Mouse (Mus musculus) neural tube, embryonic 12.5 days (tissue): ENCODE results near the gene 9330182L06Rik. TPM values are rescaled to one million over a fixed set of nuclear protein-coding genes. Genes with fewer than 3 reads are reported as not detected.

Experiments used
- ATAC-seq: fragments of 200-750 bp; cut with Nextera tagmentation; 2 replicates; pipeline ENCODE4 v1.8.0; 2017; ENCODE audit warnings: low read depth, mild to moderate bottlenecking, moderate TSS enrichment, moderate library complexity; ENCODE audit not compliant: low FRiP score
- H3K27ac ChIP-seq: fragments of 300-500 bp; sonication (generic); 2 replicates; pipeline ENCODE4 v1.5.1; 2016
- H3K27me3 ChIP-seq: fragments of 300-500 bp; sonication (generic); replicated peaks from 2 replicates; pipeline ENCODE4 v1.6.1; 2016; ENCODE audit warnings: mild to moderate bottlenecking
- H3K36me3 ChIP-seq: fragments of 300-500 bp; sonication (generic); 2 replicates; pipeline ENCODE4 v1.6.1; 2016; ENCODE audit warnings: mild to moderate bottlenecking
- H3K4me1 ChIP-seq: fragments of 300-500 bp; sonication (generic); 2 replicates; pipeline ENCODE4 v1.6.1; 2016
- H3K4me2 ChIP-seq: fragments of 300-500 bp; sonication (generic); replicated peaks from 2 replicates; pipeline ENCODE4 v1.6.1; 2016; ENCODE audit warnings: mild to moderate bottlenecking
- H3K4me3 ChIP-seq: fragments of 300-500 bp; sonication (generic); 2 replicates; pipeline ENCODE4 v1.5.1; 2016
- H3K9ac ChIP-seq: fragments of 300-500 bp; sonication (generic); 2 replicates; pipeline ENCODE4 v1.6.1; 2016; ENCODE audit warnings: mild to moderate bottlenecking
- H3K9me3 ChIP-seq: fragments of 300-500 bp; sonication (generic); 2 replicates; pipeline ENCODE4 v1.6.1; 2016; ENCODE audit warnings: mild to moderate bottlenecking
- WGBS: fragments of 180-500 bp; shearing (Covaris S2); methylation state at CpG from one replicate; pipeline ENCODE4 v1.1.7; 2016; 5-methylcytosine and 5-hydroxymethylcytosine counted together
- polyA plus RNA-seq: library from polyadenylated mRNA; unstranded; fragments of >200 nt; fragmentation: Nextera tagmentation; extraction: Ambion mirVana; gene quantifications from 2 replicates; pipeline ENCODE4 v1.2.1, GENCODE M21; 2016

The 9330182L06Rik gene
- polyA plus RNA-seq, result 14.2 and 15.4 TPM in 2 replicates

GRCm38 (mm10) chr5:9265586-9266279 is at the start of gene 9330182L06Rik:
TSS of gene 9330182L06Rik (plus strand) at chr5:9266118.
- Histone ChIP-seq H3K4me1 (peaks cover 5% of the 10 kb centered on the region; the same call in 1 of the 2 replicates), H3K9ac (peak within 1 kb of the TSS; percentile 83), H3K27ac (peak within 1 kb of the TSS; percentile 69), H3K27me3 (no peaks in the 10 kb centered on the region), H3K9me3 (no peaks in the 10 kb centered on the region), H3K4me2 (peak within 1 kb of the TSS; percentile 81), H3K4me3 (peak within 1 kb of the TSS; percentile 54), H3K36me3 (no peaks in the 10 kb centered on the region)
- 2% methylated on average over 46 of the region's 47 CpGs for WGBS
- ATAC-seq, result peak; percentile 94

- H3K9ac ChIP-seq, result no peak overlapping the region
- H3K4me2 ChIP-seq, result no peak overlapping the region
- H3K36me3 ChIP-seq, result no peaks in the 10 kb centered on the region
- H3K4me3 ChIP-seq, result no peak overlapping the region
- no peaks in the 10 kb centered on the region for H3K27me3 ChIP-seq
- H3K27ac ChIP-seq, result no peak overlapping the region
- WGBS, result 82% methylated on average over 4 of the region's 4 CpGs
- no peak for ATAC-seq
- no peaks in the 10 kb centered on the region for H3K9me3 ChIP-seq
- H3K4me1 ChIP-seq, result no peaks in the 10 kb centered on the region
Measured at GRCm38 (mm10) chr5:9227456-9228008, 38.4 kb upstream of the 9330182L06Rik start.

GRCm38 (mm10) chr5:9264361-9264760 is 1.6 kb upstream of the 9330182L06Rik start:
- 60% methylated on average over 4 of the region's 4 CpGs for WGBS
- Histone ChIP-seq H3K27me3 (no peaks in the 10 kb centered on the region), H3K4me3 (no peak overlapping the region), H3K27ac (no peak overlapping the region), H3K36me3 (no peaks in the 10 kb centered on the region), H3K9me3 (no peaks in the 10 kb centered on the region), H3K9ac (no peak overlapping the region), H3K4me2 (no peak overlapping the region), H3K4me1 (peaks cover 5% of the 10 kb centered on the region; the same call in 1 of the 2 replicates)
- ATAC-seq, result no peak

- under 1% methylated on average over 30 of the region's 30 CpGs for WGBS
Measured at GRCm38 (mm10) chr5:9266280-9266923, 484 bp downstream of the 9330182L06Rik start.

GRCm38 (mm10) chr5:9269666-9270065 is 3.7 kb downstream of the 9330182L06Rik start:
- Histone ChIP-seq H3K4me2 (no peak overlapping the region), H3K9me3 (no peaks in the 10 kb centered on the region), H3K4me3 (no peak overlapping the region), H3K9ac (no peak overlapping the region), H3K4me1 (peaks cover 5% of the 10 kb centered on the region; the same call in 1 of the 2 replicates), H3K27me3 (no peaks in the 10 kb centered on the region), H3K27ac (no peak overlapping the region), H3K36me3 (no peaks in the 10 kb centered on the region)
- no peak for ATAC-seq
- 85% methylated on average over 3 of the region's 3 CpGs for WGBS

More at GRCm38 (mm10) chr5:9266280-9266923, 484 bp downstream of the 9330182L06Rik start:
- peak overlapping the region; percentile 54 for H3K4me3 ChIP-seq
- peak overlapping the region; percentile 81 for H3K4me2 ChIP-seq
- H3K27ac ChIP-seq, result peak overlapping the region; percentile 69
- no peaks in the 10 kb centered on the region for H3K9me3 ChIP-seq
- no peaks in the 10 kb centered on the region for H3K36me3 ChIP-seq
- peaks cover 5% of the 10 kb centered on the region; the same call in 1 of the 2 replicates for H3K4me1 ChIP-seq
- peak overlapping the region; percentile 83 for H3K9ac ChIP-seq
- ATAC-seq, result peak; percentile 81
- no peaks in the 10 kb centered on the region for H3K27me3 ChIP-seq

GRCm38 (mm10) chr5:9272976-9273375 is 7.1 kb downstream of the 9330182L06Rik start:
- no peak for ATAC-seq
- 87% methylated on average over 3 of the region's 3 CpGs for WGBS
- no peak overlapping the region for H3K9ac ChIP-seq

GRCm38 (mm10) chr5:9295777-9296549 is 30.0 kb downstream of the 9330182L06Rik start:
- no peaks in the 10 kb centered on the region for H3K4me1 ChIP-seq
- no peak overlapping the region for H3K9ac ChIP-seq
- H3K36me3 ChIP-seq, result no peaks in the 10 kb centered on the region
- no peak overlapping the region for H3K27ac ChIP-seq
- 83% methylated on average over 2 of the region's 2 CpGs for WGBS
- H3K9me3 ChIP-seq, result no peaks in the 10 kb centered on the region
- H3K4me3 ChIP-seq, result no peak overlapping the region
- no peak overlapping the region for H3K4me2 ChIP-seq
- H3K27me3 ChIP-seq, result no peaks in the 10 kb centered on the region
- no peak; the same call in 1 of the 2 replicates for ATAC-seq

More at GRCm38 (mm10) chr5:9272976-9273375, 7.1 kb downstream of the 9330182L06Rik start:
- no peak overlapping the region for H3K4me2 ChIP-seq
- no peaks in the 10 kb centered on the region for H3K36me3 ChIP-seq
- H3K27ac ChIP-seq, result no peak overlapping the region
- no peaks in the 10 kb centered on the region for H3K9me3 ChIP-seq
- no peaks in the 10 kb centered on the region for H3K4me1 ChIP-seq
- no peak overlapping the region for H3K4me3 ChIP-seq
- no peaks in the 10 kb centered on the region for H3K27me3 ChIP-seq

GRCm38 (mm10) chr5:9296550-9296928 is 30.6 kb downstream of the 9330182L06Rik start:
- Histone ChIP-seq H3K4me1 (no peaks in the 10 kb centered on the region), H3K4me2 (no peak overlapping the region), H3K27me3 (no peaks in the 10 kb centered on the region), H3K9me3 (no peaks in the 10 kb centered on the region), H3K4me3 (no peak overlapping the region), H3K27ac (no peak overlapping the region), H3K36me3 (no peaks in the 10 kb centered on the region), H3K9ac (no peak overlapping the region)
- ATAC-seq, result peak; percentile 41; the same call in 1 of the 2 replicates

GRCm38 (mm10) chr5:9326863-9327262 is 60.9 kb downstream of the 9330182L06Rik start:
- Histone ChIP-seq H3K4me1 (no peaks in the 10 kb centered on the region), H3K4me3 (no peak overlapping the region), H3K36me3 (no peaks in the 10 kb centered on the region), H3K4me2 (no peak overlapping the region), H3K27me3 (no peaks in the 10 kb centered on the region), H3K9me3 (no peaks in the 10 kb centered on the region), H3K27ac (no peak overlapping the region), H3K9ac (no peak overlapping the region)
- 50% methylated on average over 1 of the region's 1 CpGs for WGBS
- ATAC-seq, result no peak

GRCm38 (mm10) chr5:9327528-9327927 is 61.6 kb downstream of the 9330182L06Rik start:
- Histone ChIP-seq H3K9ac (no peak overlapping the region), H3K27me3 (no peaks in the 10 kb centered on the region), H3K4me1 (no peaks in the 10 kb centered on the region), H3K4me2 (no peak overlapping the region), H3K27ac (no peak overlapping the region), H3K36me3 (no peaks in the 10 kb centered on the region), H3K4me3 (no peak overlapping the region), H3K9me3 (no peaks in the 10 kb centered on the region)
- ATAC-seq, result no peak
- 97% methylated on average over 1 of the region's 1 CpGs for WGBS

- ATAC-seq, result peak; percentile 90
- Histone ChIP-seq H3K4me2 (0 out of 2 replicates have a peak overlapping the region, but pooled peaks have one; percentile 1), H3K4me3 (no peak overlapping the region), H3K9me3 (no peaks in the 10 kb centered on the region), H3K9ac (no peak overlapping the region), H3K4me1 (no peaks in the 10 kb centered on the region), H3K27ac (peak overlapping the region; percentile 42), H3K36me3 (no peaks in the 10 kb centered on the region), H3K27me3 (no peaks in the 10 kb centered on the region)
- 43% methylated on average over 7 of the region's 7 CpGs for WGBS
Measured at GRCm38 (mm10) chr5:9338756-9339510, 73.0 kb downstream of the 9330182L06Rik start.
